Mouse (Mus musculus) urinary bladder, postnatal 25 days (tissue): Measurements from ENCODE around the gene Agbl2.

Experiments
- DNase-seq: peaks from one replicate; pipeline ENCODE4 v3.0.0; 2022; ENCODE audit warnings: low spot score

The Agbl2 gene

GRCm38 (mm10) chr2:90782458-90782857 lies at the start of gene Agbl2:
Gene Agbl2 (plus strand): TSS chr2:90782727.
- DNase-seq, result no peak

- no peak for DNase-seq
These were observed 47.2 kb upstream of the Agbl2 start for GRCm38 (mm10) chr2:90735326-90735725.

GRCm38 (mm10) chr2:90738801-90739200 lies 43.7 kb upstream of the Agbl2 start:
- DNase-seq, result no peak

GRCm38 (mm10) chr2:90739327-90739726 lies 43.2 kb upstream of the Agbl2 start:
- DNase-seq, result no peak

GRCm38 (mm10) chr2:90739921-90740320 lies 42.6 kb upstream of the Agbl2 start:
- no peak for DNase-seq

- peak; percentile 18 for DNase-seq
These were observed 38.1 kb upstream of the Agbl2 start for GRCm38 (mm10) chr2:90744285-90745052.

- peak; percentile 90 for DNase-seq
These were observed 37.4 kb upstream of the Agbl2 start, which contains the start of gene Fnbp4 for GRCm38 (mm10) chr2:90745053-90745678. Gene Fnbp4 (plus strand): TSS chr2:90745370.

GRCm38 (mm10) chr2:90745740-90746537 lies 36.6 kb upstream of the Agbl2 start:
- DNase-seq, result peak; percentile 44

- DNase-seq, result no peak
These were observed 36.0 kb upstream of the Agbl2 start for GRCm38 (mm10) chr2:90746538-90746865.

- no peak for DNase-seq
These were observed 35.4 kb upstream of the Agbl2 start for GRCm38 (mm10) chr2:90747131-90747530.

DNA sequence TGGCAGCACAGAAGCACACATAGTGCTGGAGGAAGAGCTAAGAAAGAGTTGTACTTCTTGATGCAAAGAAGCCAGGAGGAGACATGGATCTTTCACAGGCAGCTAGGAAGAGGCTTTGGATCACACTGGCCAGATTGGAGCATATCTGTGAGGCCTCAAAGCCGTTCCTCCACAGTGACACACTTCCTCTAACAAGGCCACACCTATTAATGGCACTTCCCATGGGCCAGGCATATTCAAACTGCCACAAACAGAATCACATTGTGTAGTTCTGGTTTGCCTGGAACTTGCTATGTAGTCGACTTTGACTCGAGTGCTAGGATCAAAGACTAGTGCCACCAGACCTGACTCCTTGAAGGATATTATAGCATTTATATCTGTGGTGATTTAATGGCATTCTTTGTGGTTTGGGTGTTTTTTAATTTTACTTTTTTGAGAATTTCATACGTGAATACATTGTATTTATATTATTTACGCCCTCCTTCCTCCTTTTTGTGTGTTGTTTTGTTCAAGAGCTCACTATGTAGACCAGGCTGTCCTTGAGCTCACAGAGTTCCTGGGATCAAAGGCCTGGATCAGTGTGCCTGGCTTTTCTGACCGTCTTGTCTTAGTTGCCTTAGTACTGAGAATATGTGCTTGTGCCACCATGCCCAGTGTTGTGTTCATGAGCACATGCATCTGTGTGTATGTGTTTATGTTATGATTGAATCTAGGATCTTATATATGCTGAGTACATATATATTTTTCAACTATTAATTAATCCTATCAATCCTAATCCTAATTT lies 32.7 kb upstream of the Agbl2 start:
- DNase-seq, result no peak

GRCm38 (mm10) chr2:90753565-90753964 lies 29.0 kb upstream of the Agbl2 start:
- no peak for DNase-seq

GRCm38 (mm10) chr2:90754188-90754587 lies 28.3 kb upstream of the Agbl2 start:
- no peak for DNase-seq

GRCm38 (mm10) chr2:90765123-90765522 lies 17.4 kb upstream of the Agbl2 start:
- no peak for DNase-seq

DNA sequence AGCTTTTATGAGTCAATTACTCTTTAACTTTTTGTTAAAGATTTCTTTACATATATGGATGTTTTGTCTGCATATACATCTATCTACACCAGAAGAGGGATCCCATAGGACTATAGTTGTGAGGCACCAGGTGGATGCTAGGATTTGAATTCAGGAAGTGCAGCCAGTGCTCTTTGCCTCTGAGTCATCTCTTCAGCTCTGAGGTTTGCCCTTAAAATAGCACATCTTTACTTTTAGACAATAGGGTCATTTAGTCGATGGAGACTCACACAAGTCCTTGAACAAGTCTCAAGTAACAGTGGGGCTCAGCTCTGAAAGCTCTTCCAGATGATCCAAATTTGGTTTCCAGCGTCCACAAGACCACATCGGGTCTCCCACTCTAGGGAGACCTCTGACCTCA lies 1.2 kb upstream of the Agbl2 start:
- DNase-seq, result no peak

GRCm38 (mm10) chr2:90781938-90782337 lies 589 bp upstream of the Agbl2 start:
- DNase-seq, result no peak

DNA sequence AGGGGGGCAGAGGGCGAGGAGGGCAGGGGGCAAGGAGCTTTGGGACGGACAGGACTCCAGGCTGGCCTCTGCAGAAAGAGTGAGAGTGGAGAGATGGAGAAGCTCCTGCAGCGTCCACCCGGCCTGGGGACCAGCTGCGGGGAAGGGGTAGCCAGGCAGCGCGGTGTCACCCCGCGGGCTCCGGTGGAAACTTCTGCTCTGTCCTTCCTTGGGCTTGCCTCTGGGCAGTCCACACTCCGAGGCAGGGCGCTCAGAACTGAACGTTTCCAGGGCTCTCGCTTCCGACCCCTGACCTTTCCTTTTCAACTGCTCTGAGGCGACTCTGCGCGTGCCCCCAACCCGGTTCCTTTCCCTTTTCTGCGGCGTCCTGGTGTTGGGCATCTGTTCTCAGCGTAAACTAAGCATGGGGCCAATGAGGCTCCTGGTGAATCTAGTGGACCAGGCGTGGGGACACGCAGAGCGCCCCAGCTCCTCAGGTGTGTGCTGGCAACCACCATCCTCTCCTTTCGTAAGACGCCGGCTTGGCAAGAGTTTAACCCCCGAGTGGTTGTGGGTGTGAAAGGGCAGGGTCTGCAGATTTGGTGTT lies 467 bp downstream of the Agbl2 start:
- peak; percentile 16 for DNase-seq

DNA sequence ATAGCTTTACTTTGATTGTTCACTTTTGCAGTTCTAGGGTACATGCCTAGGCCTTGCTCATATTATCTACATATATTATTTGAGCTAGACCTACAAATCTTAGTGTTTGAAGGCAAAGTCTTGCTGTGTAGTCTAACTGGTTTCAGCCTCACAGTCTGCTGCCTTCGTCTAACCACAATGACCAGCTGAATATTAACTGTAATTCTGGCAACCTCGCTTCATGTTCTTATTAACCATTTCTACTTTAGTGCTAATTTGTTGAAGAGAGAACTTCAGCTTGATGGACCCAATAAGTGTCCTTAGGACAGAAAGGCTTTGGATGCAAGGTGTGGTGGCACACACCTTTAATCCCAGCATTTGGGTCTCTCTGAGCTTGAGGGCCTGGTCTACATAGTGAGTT lies 5.6 kb downstream of the Agbl2 start:
- no peak for DNase-seq

GRCm38 (mm10) chr2:90808241-90809126 lies 26.0 kb downstream of the Agbl2 start:
- DNase-seq, result no peak

GRCm38 (mm10) chr2:90810751-90811150 lies 28.2 kb downstream of the Agbl2 start:
- no peak for DNase-seq

GRCm38 (mm10) chr2:90815266-90815665 lies 32.7 kb downstream of the Agbl2 start:
- DNase-seq, result no peak
